Comparison of ENCODE assay signal across 18 mouse cellular contexts in genomic region chr14:77817561-77817960, GRCm38 (mm10). TPM values are rescaled to one million over a fixed set of nuclear protein-coding genes. Genes with fewer than 3 reads are reported as not detected.
A peak's percentile ranks its signal among the peaks of the same experiment; 100 is the strongest.
DNase-seq lines count a peak whose midpoint lies in the region.
"Had no signal": no experiment of that assay in that cellular context is flagged by ENCODE, and none has a peak within 500 bp of the region (broad histone marks: within the 10 kb centered on the region; RNA-seq: fewer than 3 reads in every experiment).

No protein-coding gene starts in this region.

- DNase-seq in layer of hippocampus, adult 11-12 months (ENCODE audit: low spot score), result peak; percentile 57
- DNase-seq in layer of hippocampus, postnatal 25 days (ENCODE audit: extremely low spot score in 1 of 2, low spot score in 1 of 2), result no peak
- DNase-seq in right cerebral cortex, adult 2 months (ENCODE audit: low spot score in 2 of 2), result peak; percentile 56 to 64
- DNase-seq in right cerebral cortex, postnatal 4 days, result no peak
- DNase-seq in layer of hippocampus, adult 9-11 months, result peak; percentile 80
- no peak for DNase-seq in lung, postnatal 36 days
- no peak for DNase-seq in embryo, embryonic 10 days (ENCODE audit: low spot score)
- DNase-seq: adrenal gland, adult 2 months; cerebellum, adult 18-20 months; cerebellum, postnatal 14 days; gastrocnemius, postnatal 10 days; heart, adult 18-20 months; heart, postnatal 14 days; kidney, postnatal 25 days; liver, embryonic 13.5 days; lung, adult 2 months; thymus, adult 2 months; thymus, postnatal 4 days had no signal

RNA-seq across cellular contexts. Expression of gene Dnajc15, which starts 57.4 kb away (rescaled TPM):
- total RNA-seq in layer of hippocampus, postnatal 25 days (2021), result 10 to 100 TPM; 59.7 to 68.5 TPM

Comparison
In these comparisons a context has a peak if more than half of its experiments do, and no peak if none do; other contexts are left out.
1. DNase-seq: peak in layer of hippocampus, adult 11-12 months (single experiment), right cerebral cortex, adult 2 months (2 of 2) and layer of hippocampus, adult 9-11 months (single experiment); none in layer of hippocampus, postnatal 25 days (0 of 2), right cerebral cortex, postnatal 4 days (single experiment), lung, postnatal 36 days (single experiment) and embryo, embryonic 10 days (single experiment).